Mouse (Mus musculus): ENCODE data around the gene Stk33.
"Not testable (repeated sequence)": the region's sequence is repeated elsewhere in the genome, so short reads cannot be mapped to it uniquely, and the experiment has no call there.

The Stk33 gene

GRCm38 (mm10) chr7:109438781-109439591 is at the start of gene Stk33:
Stk33 (minus strand) TSS chr7:109439081.
- peak; percentile 71 for DNase-seq (ENCODE audit: low read depth, low spot score)

GRCm38 (mm10) chr7:109484221-109484620 is 45.3 kb upstream of the Stk33 start:
- no peak for DNase-seq (ENCODE audit: low read depth, low spot score)

DNA sequence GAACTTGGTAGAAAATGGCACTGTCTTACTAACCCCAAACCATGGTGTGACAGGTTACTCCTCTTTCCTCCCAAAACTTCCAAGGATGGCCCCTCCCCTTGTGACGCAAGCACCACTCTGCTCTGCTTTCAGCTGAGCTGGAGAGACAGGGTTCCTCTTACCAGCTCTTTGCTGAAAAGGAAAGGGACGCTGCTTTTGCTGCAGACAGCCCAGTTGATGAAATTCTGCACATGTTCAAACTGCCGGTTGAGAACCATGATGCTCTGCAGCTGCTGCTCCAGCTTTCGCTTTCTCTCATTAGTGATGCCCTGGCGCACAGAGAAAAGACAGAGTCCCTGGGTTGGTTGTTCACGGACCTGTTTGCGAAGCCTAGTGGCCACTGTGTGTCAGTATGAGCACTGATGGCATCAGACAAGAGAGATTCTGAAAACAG is 41.9 kb upstream of the Stk33 start:
- no peak for DNase-seq (ENCODE audit: low read depth, low spot score)

DNA sequence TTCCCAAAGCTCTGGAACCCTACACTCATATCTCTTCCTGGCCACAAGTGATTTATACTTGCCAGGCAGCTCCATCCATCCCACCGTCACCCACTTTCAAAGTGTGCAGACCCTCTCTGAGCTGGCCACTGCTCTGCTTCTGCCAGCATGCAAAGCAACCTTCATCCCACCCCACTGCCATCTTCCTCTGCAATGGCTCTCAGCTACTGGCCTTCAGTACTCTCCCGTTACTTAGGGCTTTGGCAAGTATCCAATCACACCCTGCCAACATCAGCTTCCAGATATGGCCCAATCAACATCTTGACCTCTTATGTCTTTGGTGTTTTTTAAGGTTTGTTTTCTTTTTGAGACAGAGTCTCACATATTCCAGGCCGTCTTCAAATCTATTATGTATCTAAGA is 39.0 kb upstream of the Stk33 start:
- DNase-seq (ENCODE audit: low read depth, low spot score): no peak

DNA sequence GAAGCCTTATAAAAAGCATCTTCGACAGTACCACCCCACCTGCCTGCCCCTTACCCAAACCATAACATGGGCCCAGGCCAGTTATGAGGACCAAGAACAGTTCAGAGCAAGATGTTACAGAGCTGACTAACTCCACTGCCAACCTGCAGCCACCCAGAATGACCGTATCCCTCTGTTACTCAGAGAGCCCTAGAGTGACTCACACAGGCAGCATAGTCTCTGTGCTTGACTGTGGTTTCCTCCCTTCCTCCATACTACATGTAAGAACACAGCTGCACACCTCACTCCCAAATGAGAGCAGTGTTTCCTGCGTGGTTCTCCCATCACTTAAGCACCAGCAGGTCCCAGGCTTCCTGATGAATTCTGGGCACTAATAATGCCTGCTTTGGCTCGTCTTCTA is 31.8 kb upstream of the Stk33 start:
- DNase-seq (ENCODE audit: low read depth, low spot score): no peak

DNA sequence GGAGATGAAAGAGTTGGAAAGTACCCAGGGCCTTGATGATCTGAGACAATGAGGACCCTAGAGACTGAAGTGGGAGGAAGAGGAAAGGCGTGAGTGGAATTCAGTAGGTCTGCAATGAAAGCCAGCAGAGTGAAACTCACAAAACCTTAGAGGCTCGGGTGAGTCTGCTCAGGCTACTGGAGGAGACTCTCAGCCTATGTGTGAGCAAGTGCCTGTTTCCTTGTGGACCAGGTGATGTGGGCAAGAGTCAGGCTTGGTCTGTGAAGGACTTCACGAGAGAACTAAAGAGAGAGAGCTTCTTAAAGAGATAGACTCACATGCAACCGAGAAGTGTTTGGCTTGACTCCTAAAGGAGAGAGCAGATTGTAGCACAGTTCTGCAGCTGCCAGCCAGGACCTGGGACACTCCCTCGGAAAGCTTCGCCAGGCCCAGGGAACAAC is 29.4 kb upstream of the Stk33 start:
- no peak for DNase-seq (ENCODE audit: low read depth, low spot score)

DNA sequence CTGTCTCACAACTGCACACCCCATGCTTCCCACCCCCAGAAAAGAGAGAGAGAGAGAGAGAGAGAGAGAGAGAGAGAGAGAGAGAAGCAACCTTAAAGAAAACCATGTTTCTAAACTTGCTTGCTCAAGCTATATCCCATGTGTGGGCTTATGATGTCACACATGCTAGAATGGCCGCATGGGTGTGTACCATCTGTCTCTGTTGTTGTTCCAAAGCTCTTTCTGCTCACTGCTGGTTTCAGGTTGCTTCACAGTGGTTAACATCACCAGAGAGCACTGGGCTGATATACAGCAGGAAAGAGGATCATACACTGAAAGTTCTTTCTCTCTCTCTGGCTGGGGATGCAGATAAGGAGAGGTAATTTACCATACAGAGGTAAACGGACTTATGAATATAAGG is 28.7 kb upstream of the Stk33 start:
- no peak for DNase-seq (ENCODE audit: low read depth, low spot score)

DNA sequence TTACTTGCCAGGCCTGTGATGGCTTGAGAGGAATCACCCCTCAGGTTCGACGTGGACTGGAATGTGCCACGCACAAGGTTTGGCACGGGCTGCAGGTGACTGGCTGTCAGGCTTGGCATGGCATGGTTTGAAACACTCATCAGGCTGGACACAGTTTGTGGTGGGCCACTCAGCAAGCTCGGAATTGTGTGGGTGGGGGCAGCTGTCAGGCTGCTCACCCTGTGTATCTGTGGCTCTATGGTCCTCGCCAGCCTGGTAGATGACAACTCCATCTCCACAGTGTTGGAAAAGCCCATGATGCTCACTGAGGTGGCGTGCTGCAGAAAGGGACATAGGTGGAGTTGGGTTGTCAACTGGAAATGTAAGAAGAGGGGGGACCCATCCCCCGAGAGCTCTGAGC is 21.8 kb upstream of the Stk33 start:
- no peak for DNase-seq (ENCODE audit: low read depth, low spot score)

GRCm38 (mm10) chr7:109456563-109456962 is 17.7 kb upstream of the Stk33 start:
- no peak for DNase-seq (ENCODE audit: low read depth, low spot score)

- DNase-seq (ENCODE audit: low read depth, low spot score): no peak
Observed at GRCm38 (mm10) chr7:109455748-109456147, 16.9 kb upstream of the Stk33 start.

DNA sequence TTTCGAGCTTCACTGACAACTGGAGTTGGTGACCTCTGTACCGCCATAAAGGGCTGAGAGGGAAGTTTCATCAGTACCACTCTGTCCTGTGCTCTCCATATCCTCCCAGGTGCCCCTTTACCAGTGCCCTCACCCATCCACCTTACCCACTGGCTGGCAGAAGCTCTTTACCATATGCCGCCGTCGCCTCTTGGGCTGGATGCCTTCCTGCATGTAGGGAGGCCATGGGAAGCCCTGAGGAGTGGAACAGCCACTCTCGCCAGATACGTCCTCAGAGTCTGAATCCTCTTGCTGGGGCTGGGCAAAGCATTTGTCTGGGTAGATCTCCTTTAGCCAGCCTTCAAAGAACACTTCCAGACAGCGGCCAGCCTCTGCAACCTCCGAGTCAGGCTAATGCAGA is 16.0 kb upstream of the Stk33 start:
- no peak for DNase-seq (ENCODE audit: low read depth, low spot score)

DNA sequence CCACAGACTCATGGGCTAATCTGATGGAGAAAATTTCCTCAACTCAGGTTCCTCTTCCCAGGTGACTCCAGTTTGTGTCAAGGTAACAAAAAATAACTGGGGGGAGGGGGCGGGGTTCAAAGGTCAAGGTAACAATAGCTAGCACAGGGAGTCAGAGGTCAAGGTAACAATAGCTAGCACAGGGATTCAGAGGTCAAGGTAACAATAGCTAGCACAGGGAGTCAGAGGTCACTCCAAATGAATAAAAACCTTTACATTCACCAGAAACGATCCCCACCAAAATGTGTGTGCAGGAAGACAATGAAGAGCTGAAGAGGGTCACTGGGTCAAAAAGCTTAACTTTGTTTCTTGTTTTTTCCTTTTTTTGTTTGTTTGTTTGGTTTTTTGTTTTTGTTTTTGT is 9.2 kb upstream of the Stk33 start:
- no peak for DNase-seq (ENCODE audit: low read depth, low spot score)

GRCm38 (mm10) chr7:109445012-109445411 is 6.1 kb upstream of the Stk33 start:
- DNase-seq (ENCODE audit: low read depth, low spot score): peak; percentile 56

DNA sequence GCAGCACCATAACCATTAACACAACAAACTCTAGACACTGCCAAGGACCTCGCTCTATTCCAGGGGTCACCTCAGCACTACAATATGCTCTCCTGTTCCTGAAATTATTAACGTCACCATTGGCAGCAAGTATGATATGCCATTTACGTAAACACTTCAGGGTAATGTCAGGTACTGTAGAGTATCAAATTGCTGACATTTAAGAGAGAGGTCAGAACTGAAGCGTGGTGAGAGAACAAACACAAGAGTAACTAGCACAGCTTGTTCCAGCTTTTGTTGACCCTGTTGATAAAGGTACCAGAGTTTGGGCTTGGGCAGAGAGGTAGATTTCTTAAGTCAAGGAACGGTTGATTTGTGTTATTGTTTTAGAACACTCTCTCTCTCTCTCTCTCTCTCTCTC is 3.9 kb upstream of the Stk33 start:
- no peak for DNase-seq (ENCODE audit: low read depth, low spot score)

DNA sequence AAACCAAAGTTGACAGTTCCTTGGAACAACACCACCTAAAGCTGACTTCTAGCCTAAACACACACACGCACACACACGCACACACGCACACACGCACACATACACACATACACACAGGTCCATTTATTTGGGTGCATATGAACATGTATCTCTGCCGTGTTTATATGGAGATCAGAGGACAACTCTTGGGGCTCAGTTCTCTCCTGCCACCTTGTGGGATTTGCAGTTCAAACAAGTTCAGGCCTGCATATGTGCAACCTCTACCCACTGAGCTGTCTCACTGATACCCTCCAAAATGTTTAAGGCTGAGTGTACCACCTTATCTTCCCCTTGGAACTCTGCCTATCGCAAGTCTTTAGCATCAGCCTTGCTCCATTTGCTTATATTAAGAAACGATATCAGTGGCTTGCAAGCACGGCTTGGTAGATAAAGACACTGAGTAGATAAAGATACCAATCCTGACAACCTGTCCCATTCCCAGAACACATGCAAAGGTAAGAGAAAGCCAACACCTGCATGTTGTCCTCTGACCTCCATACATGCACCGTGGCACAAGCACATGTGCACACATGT is 1.9 kb upstream of the Stk33 start:
- no peak for DNase-seq (ENCODE audit: low read depth, low spot score)

DNA sequence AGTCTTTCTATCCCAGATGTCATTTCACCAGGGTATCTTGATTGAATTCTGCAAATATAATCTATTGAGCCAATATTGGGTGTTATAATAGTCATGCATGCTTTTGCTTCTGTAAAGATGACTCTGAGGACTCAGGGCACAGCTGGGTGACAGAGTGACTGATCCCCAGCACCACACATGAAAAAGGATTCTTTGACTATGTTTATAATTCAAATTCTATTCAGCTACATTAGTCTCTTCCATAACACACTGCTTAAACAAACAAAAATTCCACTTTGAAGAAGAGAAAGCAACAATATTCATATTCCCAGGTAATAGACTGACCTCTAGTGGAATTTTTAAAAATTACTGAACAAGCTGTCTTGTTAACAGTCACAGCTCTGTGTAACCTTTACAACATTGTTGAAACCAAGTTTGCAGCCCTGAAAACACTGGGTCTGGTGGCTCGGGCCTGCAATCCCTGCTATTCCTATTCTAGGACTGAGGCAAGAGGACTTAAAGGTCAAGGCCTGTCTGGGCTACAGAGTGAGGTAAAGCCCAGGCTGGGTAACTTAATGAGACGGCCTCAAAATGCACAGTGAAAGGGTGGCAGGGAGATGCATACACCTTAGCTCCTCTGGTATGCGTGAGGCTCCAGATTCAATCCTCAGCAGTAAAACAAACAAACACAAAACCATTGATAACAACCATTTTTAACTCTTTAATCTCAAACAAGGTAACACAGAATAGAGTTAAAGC is 14.3 kb downstream of the Stk33 start:
- no peak for DNase-seq (ENCODE audit: low read depth, low spot score)

- no peak for DNase-seq (ENCODE audit: low read depth, low spot score)
Observed at GRCm38 (mm10) chr7:109422803-109423202, 16.1 kb downstream of the Stk33 start.

DNA sequence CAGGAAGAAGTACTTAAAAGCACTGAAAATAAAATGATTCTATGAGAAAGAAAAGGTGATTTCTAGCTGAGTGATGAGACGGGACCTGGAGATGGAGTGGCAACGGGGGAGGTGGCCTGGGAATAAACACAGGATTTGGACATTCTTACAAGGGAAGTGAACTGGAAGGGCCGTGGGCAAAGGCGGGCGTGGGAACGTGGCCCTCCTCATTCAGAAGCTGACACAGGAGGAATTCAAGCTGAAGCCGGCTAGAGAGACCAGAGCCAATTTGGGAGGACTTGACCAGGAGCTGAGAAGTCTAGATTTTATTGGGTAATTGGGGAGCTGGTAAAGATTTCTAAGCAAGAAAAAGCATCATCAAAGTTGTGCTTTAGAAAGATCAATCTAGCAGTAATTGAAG is 33.4 kb downstream of the Stk33 start:
- no peak for DNase-seq (ENCODE audit: low read depth, low spot score)

DNA sequence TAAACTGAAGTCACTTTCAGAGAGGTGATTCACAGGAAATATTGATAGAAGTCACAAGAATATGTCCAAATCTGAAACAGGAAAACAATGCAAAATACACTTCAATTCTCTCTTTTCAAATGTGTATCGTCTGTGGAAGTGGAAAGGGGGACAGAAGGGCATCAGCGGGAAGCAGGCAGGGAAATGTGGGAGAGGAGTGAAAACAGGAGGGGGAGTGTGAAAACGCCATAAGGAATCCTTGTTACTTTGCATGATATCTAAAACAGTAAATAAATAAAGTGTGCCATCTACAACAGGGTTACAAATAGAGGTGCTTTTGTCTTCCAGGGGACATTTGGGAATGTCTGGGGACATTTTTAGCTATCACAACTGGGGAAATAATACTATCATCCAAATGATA is 39.6 kb downstream of the Stk33 start:
- no peak for DNase-seq (ENCODE audit: low read depth, low spot score)

- no peak for DNase-seq (ENCODE audit: low read depth, low spot score)
Observed at GRCm38 (mm10) chr7:109381131-109381530, 57.8 kb downstream of the Stk33 start.

- not testable (repeated sequence) for DNase-seq (ENCODE audit: low read depth, low spot score)
Observed at GRCm38 (mm10) chr7:109373556-109373955, 65.3 kb downstream of the Stk33 start.

DNA sequence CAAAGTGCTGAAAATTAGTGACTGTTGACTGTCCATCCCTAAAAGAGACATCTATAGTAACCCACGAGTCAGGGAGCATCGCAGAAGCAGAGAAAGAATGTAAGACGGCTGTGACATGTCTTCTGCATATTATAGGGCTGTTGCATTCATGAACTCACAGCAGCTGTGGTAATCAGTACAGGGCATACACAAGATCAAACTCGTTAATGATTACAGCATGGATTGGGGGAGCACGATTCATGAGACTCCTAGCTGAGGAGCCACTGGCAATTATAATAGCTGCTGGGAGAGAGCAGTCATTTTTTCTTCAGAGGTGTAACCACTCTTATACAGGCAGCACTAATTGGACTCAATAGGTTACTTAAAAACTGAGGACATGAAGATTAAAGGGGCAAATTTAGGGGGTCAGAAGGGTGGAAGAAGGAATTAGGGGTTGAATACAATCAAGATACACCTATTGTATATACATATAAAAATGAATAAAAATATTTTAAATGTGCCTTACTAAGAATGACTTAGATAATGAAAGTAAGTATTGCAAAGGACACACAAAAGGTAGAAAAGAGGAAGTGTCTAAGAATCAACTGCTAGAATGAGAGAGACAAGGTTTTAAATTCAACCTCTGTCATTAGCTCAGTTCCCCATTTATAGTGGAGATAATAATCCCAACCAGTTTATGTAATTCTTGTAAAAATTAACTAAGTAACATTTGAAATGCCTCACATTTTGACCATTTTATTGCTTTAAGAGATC is 80.3 kb downstream of the Stk33 start:
- DNase-seq (ENCODE audit: low read depth, low spot score): no peak

Data from forelimb bud, embryonic 11.5 days (tissue).